Mouse (Mus musculus) liver, postnatal 0 days (tissue): ENCODE measurements around the gene Gm20716. TPM values are rescaled to one million over a fixed set of nuclear protein-coding genes. Genes with fewer than 3 reads are reported as not detected.

Source experiments
- ATAC-seq: fragments of 200-750 bp; cut with Nextera tagmentation; 2 replicates; pipeline ENCODE4 v1.8.0; 2017; ENCODE audit warnings: mild to moderate bottlenecking, moderate library complexity
- DNase-seq: peaks from one replicate; pipeline ENCODE4 v3.0.0-alpha.2; 2016
- H3K27ac ChIP-seq: fragments of 300-500 bp; sonication (generic); 2 replicates; pipeline ENCODE4 v1.5.1; 2014; ENCODE audit warnings: antibody characterized with exemption, moderate library complexity, mild to moderate bottlenecking, low read depth
- H3K27me3 ChIP-seq: fragments of 300-500 bp; sonication (generic); 2 replicates; pipeline ENCODE4 v1.6.1; 2014; ENCODE audit warnings: low read length, control low read depth, mixed read lengths; ENCODE audit not compliant: insufficient read depth
- H3K36me3 ChIP-seq: fragments of 300-500 bp; sonication (generic); replicated peaks from 2 replicates; pipeline ENCODE4 v1.6.1; 2014; ENCODE audit warnings: mild to moderate bottlenecking, control low read depth, low read length, moderate library complexity, mixed read lengths; ENCODE audit not compliant: insufficient read depth
- H3K4me1 ChIP-seq: fragments of 300-500 bp; sonication (generic); 2 replicates; pipeline ENCODE4 v1.6.1; 2014; ENCODE audit warnings: antibody characterized with exemption, mild to moderate bottlenecking, control low read depth; ENCODE audit not compliant: insufficient read depth
- H3K4me2 ChIP-seq: fragments of 300-500 bp; sonication (generic); 2 replicates; pipeline ENCODE4 v1.6.1; 2014; ENCODE audit warnings: low read depth, mild to moderate bottlenecking, low read length, moderate library complexity, mixed read lengths
- H3K4me3 ChIP-seq: fragments of 300-500 bp; sonication (generic); 2 replicates; pipeline ENCODE4 v1.5.1; 2014; ENCODE audit warnings: low read depth, low read length
- H3K9ac ChIP-seq: fragments of 300-500 bp; sonication (generic); replicated peaks from 2 replicates; pipeline ENCODE4 v1.6.1; 2014; ENCODE audit warnings: mild to moderate bottlenecking, moderate library complexity
- H3K9me3 ChIP-seq: fragments of 300-500 bp; sonication (generic); 2 replicates; pipeline ENCODE4 v1.6.1; 2016; ENCODE audit warnings: mild to moderate bottlenecking, control low read depth, low read length, mixed read lengths
- CTCF ChIP-seq: sonication (generic); IDR thresholded peaks from 2 replicates; pipeline ENCODE4 v1.5.1; 2016; ENCODE audit warnings: antibody characterized with exemption, low read depth
- EP300 ChIP-seq: IDR thresholded peaks from 2 replicates; pipeline ENCODE4 v1.6.1; 2016; ENCODE audit warnings: antibody characterized with exemption, low read depth, mild to moderate bottlenecking
- WGBS: fragments of 180-500 bp; shearing (Covaris S2); extraction: QIAGEN DNeasy Blood & Tissue Kit; methylation state at CpG from one replicate; pipeline ENCODE4 v1.1.7; 2014; ENCODE audit not compliant: insufficient replicate concordance; 5-methylcytosine and 5-hydroxymethylcytosine counted together
- polyA plus RNA-seq: library from polyadenylated mRNA; unstranded; fragments of >200 nt; fragmentation: Nextera tagmentation; extraction: Ambion mirVana; gene quantifications from 2 replicates; pipeline ENCODE4 v1.2.1, GENCODE M21; 2015

Gm20716 gene
- polyA plus RNA-seq, 1 experiment from 2014 or later = 2.8 TPM

DNA sequence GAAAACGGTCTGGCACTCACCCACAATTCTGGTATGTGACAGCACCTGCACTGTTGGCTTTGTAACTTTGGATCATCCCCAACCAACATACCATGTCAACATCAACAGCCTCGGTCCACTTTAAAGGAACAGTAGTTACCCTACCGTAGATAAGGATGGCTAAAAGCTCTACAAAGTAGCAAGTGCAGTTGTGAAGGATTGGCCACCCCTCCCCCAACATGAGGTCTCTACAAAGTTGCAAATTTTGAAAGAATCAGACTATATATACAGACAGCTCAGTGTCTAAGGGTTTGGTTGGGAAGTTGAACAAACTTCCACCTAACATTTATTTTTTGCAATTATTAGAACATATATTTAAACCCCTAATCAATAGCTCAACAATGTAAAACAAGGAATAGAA, 22.3 kb downstream of the Gm20716 start:
- TF ChIP-seq CTCF (no peak), EP300 (no peak)
- H3K9ac ChIP-seq = no peak overlapping the region
- ATAC-seq (no peak), DNase-seq (no peak)
- H3K4me2 ChIP-seq = peak overlapping the region; percentile 95; the same call in 1 of the 2 replicates
- H3K4me3 ChIP-seq = no peak overlapping the region
- H3K27me3 ChIP-seq = no peaks in the 10 kb centered on the region
- peaks cover 21% of the 10 kb centered on the region for H3K4me1 ChIP-seq
- H3K27ac ChIP-seq = peak overlapping the region; percentile 99
- peaks cover 46% of the 10 kb centered on the region for H3K36me3 ChIP-seq
- WGBS = 87% methylated on average over 3 of the region's 3 CpGs
- no peaks in the 10 kb centered on the region for H3K9me3 ChIP-seq

- peaks cover 25% of the 10 kb centered on the region for H3K4me1 ChIP-seq
- H3K27ac ChIP-seq = peak within 1 kb of the TSS; percentile 99
- under 1% methylated on average over 44 of the region's 89 CpGs for WGBS
- peak; percentile 95 for TF ChIP-seq CTCF
- peak; percentile 91 for TF ChIP-seq EP300
- ATAC-seq (peak; percentile 90), DNase-seq (peak; percentile 96)
- H3K27me3 ChIP-seq = no peaks in the 10 kb centered on the region
- peaks cover 37% of the 10 kb centered on the region for H3K36me3 ChIP-seq
- no peaks in the 10 kb centered on the region for H3K9me3 ChIP-seq
- peak within 1 kb of the TSS; percentile 99 for H3K9ac ChIP-seq
- H3K4me2 ChIP-seq = peak within 1 kb of the TSS; percentile 95
- peak within 1 kb of the TSS; percentile 96 for H3K4me3 ChIP-seq
These were observed 23.2 kb downstream of the Gm20716 start, which contains the start of gene Adnp for GRCm38 (mm10) chr2:168206725-168207644. Gene Adnp (minus strand): TSS chr2:168207112.

GRCm38 (mm10) chr2:168205681-168206631, 24.2 kb downstream of the Gm20716 start:
- Histone ChIP-seq H3K4me1 (peaks cover 31% of the 10 kb centered on the region), H3K36me3 (peaks cover 31% of the 10 kb centered on the region), H3K9ac (peak overlapping the region; percentile 99), H3K9me3 (no peaks in the 10 kb centered on the region), H3K4me3 (peak overlapping the region; percentile 96), H3K27me3 (no peaks in the 10 kb centered on the region), H3K4me2 (peak overlapping the region; percentile 95), H3K27ac (peak overlapping the region; percentile 99)
- TF ChIP-seq EP300 = no peak
- no peak for TF ChIP-seq CTCF
- DNase-seq = peak; percentile 58
- peak; percentile 7 for ATAC-seq
- under 1% methylated on average over 23 of the region's 49 CpGs for WGBS

DNA sequence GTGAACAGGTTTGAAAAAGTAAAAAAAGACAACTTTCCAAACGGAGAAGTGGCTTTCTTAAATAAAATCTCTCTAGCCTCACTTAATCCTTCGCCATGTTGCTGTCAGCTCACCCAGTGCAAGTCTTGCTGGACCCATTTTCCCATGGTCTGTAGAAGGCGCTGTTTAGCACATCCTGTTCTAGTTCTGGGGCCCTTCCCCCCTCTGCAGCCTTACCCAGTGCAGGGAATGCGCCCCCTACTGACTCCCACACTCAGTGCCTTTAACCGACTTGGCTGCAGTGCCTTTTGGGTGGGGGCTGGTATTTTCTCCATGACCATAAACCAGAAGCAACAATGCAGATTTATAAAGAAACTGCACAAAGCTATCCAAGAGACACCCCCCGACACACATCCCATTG, 24.9 kb downstream of the Gm20716 start:
- TF ChIP-seq CTCF (peak; percentile 99), EP300 (peak; percentile 66)
- peaks cover 38% of the 10 kb centered on the region for H3K4me1 ChIP-seq
- H3K4me3 ChIP-seq = peak overlapping the region; percentile 96
- H3K27me3 ChIP-seq = no peaks in the 10 kb centered on the region
- H3K4me2 ChIP-seq = peak overlapping the region; percentile 95
- 6% methylated on average over 6 of the region's 6 CpGs for WGBS
- H3K9ac ChIP-seq = peak overlapping the region; percentile 99
- DNase-seq (peak; percentile 93), ATAC-seq (peak; percentile 54)
- no peaks in the 10 kb centered on the region for H3K9me3 ChIP-seq
- H3K27ac ChIP-seq = peak overlapping the region; percentile 99
- H3K36me3 ChIP-seq = peaks cover 31% of the 10 kb centered on the region

DNA sequence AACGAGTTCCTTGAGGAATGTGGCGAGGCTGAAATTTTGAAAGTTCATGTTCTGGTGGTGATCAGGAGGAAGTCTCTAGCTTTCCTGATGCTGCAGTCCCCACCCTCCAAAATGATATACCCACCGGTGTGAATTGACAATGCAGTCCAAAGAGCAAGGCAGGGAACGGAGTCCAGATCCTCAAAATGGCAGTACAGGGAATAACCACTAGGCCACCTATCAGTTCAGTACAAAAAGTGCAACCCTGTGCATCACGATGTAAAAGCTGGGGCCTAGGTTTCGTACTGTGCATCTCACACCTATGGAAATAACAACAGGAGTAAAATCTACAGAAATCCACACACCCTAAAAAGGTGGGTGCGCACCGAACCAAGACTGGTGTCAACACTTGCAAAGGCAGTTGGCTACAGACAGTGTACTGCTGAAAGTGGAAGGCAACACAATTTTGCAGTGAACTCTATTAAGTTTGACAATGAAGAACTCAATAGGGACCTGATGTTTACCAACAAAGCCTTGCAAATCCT, 25.6 kb downstream of the Gm20716 start:
- Histone ChIP-seq H3K4me1 (peaks cover 42% of the 10 kb centered on the region), H3K36me3 (peaks cover 28% of the 10 kb centered on the region)
- 78% methylated on average over 8 of the region's 8 CpGs for WGBS

More for the DNA sequence above, 25.6 kb downstream of the Gm20716 start:
- Histone ChIP-seq H3K27ac (no peak overlapping the region), H3K9ac (0 out of 2 replicates have a peak overlapping the region, but pooled peaks have one; percentile 6), H3K4me2 (peak overlapping the region; percentile 95), H3K27me3 (no peaks in the 10 kb centered on the region), H3K9me3 (no peaks in the 10 kb centered on the region), H3K4me3 (peak overlapping the region; percentile 96)
- ATAC-seq = no peak
- TF ChIP-seq EP300 (no peak), CTCF (no peak)
- DNase-seq = no peak
